Mouse (Mus musculus): Measurements from ENCODE around the gene Chd6. TPM values are rescaled to one million over a fixed set of nuclear protein-coding genes. Genes with fewer than 3 reads are reported as not detected.
"Not testable (repeated sequence)": the region's sequence is repeated elsewhere in the genome, so short reads cannot be mapped to it uniquely, and the experiment has no call there.

Chd6 gene
- polyA plus RNA-seq, 1 experiment from 2014 or later: 8.3 TPM

DNA sequence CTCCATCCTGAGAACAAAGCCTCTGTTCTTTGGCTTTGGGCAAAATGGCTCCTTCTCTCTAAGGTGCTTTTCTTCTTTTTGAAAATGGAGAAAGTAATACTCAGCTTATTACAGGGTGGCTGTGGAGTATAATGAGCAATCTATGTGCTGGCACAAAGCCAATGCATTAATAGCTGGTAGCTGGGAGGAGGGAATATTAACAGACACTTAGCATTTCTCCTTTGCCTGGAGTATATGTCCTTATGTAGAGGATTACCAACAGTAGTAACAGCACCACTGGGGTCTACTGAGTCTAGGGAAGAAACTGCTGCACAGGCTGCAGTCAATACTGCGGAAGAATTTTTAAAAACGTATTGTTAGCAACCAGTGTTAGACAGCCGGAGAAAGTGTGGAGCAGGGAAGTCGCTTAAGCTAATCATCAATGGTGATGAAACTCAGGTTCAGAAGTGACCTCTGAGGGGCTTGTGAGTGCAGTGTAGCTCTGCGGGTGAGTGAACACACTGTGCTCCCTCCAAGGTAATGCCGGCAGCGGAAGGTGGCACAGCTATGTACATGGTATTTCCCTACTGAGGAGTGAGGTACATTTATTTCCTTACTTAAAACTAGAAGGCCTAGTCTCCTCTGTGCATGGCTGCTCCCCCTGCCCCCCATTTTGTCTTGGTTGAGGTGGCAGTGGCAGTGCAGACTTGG lies 136.6 kb downstream of the Chd6 start:
- Histone ChIP-seq H3K27ac (no peak overlapping the region), H3K9me3 (replicated peaks) (no peaks in the 10 kb centered on the region), H3K4me1 (no peaks in the 10 kb centered on the region), H3K36me3 (peaks cover 67% of the 10 kb centered on the region), H3K4me2 (no peak overlapping the region), H3K9ac (no peak overlapping the region), H3K4me3 (no peak overlapping the region), H3K27me3 (replicated peaks) (no peaks in the 10 kb centered on the region)
- no peak for ATAC-seq
- WGBS (ENCODE audit: insufficient replicate concordance): 82% methylated on average over 7 of the region's 7 CpGs

- ATAC-seq: no peak
- Histone ChIP-seq H3K4me1 (no peaks in the 10 kb centered on the region), H3K36me3 (peaks cover 60% of the 10 kb centered on the region)
These were observed 146.7 kb downstream of the Chd6 start for GRCm38 (mm10) chr2:160962149-160962548.

DNA sequence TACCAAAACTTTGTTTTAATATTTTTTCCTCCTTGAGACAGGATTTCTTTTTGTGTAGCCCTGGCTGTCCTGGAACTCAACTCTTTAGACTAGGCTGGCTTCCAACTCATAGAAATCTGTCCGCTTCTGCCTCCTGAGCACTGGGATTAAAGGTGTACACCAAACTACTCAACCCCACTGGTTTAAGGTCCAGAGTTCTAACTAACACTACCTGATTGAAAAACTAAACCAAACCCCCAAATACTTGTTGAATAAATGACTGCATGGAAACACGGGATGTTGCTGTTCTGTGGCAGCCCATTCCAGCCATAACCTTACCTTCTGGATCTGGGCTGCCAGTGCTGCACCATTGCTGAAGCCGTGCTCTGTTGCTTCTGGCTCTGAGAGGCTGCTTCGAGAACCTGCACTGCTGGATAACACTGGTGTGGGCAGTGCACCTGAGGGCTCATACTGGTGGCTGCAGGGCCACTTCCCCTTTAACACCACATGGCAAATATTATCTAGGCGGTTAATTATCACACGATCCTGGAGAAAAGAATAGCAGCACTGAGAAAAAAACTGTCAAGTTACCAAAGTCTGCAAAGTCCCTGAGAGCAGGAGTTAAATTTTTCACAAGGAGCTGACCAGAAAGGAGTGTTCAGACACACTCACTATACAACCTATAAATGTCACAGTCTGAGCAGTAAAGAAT lies 147.8 kb downstream of the Chd6 start:
- ATAC-seq: no peak
- Histone ChIP-seq H3K9ac (no peak overlapping the region), H3K4me2 (no peak overlapping the region), H3K4me3 (no peak overlapping the region), H3K9me3 (replicated peaks) (no peaks in the 10 kb centered on the region), H3K27ac (no peak overlapping the region), H3K36me3 (peaks cover 59% of the 10 kb centered on the region), H3K4me1 (no peaks in the 10 kb centered on the region), H3K27me3 (replicated peaks) (no peaks in the 10 kb centered on the region)
- 63% methylated on average over 6 of the region's 6 CpGs for WGBS (ENCODE audit: insufficient replicate concordance)

More at GRCm38 (mm10) chr2:160962149-160962548, 146.7 kb downstream of the Chd6 start:
- Histone ChIP-seq H3K4me2 (no peak overlapping the region), H3K27ac (no peak overlapping the region), H3K27me3 (replicated peaks) (no peaks in the 10 kb centered on the region), H3K9me3 (replicated peaks) (no peaks in the 10 kb centered on the region), H3K4me3 (no peak overlapping the region), H3K9ac (no peak overlapping the region)
- WGBS (ENCODE audit: insufficient replicate concordance): 88% methylated on average over 1 of the region's 1 CpGs

DNA sequence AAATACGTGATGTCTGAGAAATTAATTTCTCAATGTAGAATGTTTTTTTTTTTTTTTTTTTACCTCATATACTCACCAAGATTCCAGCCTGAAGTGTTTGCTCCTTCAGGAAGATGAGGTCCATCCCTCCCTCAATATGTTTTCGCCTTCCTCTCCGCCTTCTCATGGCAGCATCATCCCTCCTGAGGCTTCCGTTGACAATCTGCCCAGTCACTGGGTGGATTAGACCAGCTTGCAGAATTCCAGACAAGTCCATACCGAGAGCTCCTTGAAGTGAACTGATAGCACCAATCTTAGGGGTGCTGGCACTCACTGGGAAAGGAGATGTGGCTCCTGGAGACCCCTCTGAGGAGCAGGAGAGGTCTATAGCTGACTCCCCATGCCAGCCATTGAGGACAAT lies 149.0 kb downstream of the Chd6 start:
- H3K9me3 ChIP-seq (replicated peaks): no peaks in the 10 kb centered on the region
- 82% methylated on average over 5 of the region's 5 CpGs for WGBS (ENCODE audit: insufficient replicate concordance)

GRCm38 (mm10) chr2:160958737-160959136 lies 150.1 kb downstream of the Chd6 start:
- H3K9ac ChIP-seq: no peak overlapping the region
- H3K4me2 ChIP-seq: no peak overlapping the region
- no peak overlapping the region for H3K27ac ChIP-seq
- H3K4me1 ChIP-seq: no peaks in the 10 kb centered on the region
- 81% methylated on average over 5 of the region's 5 CpGs for WGBS (ENCODE audit: insufficient replicate concordance)
- H3K4me3 ChIP-seq: no peak overlapping the region
- H3K9me3 ChIP-seq (replicated peaks): no peaks in the 10 kb centered on the region
- H3K36me3 ChIP-seq: peaks cover 65% of the 10 kb centered on the region
- ATAC-seq: no peak
- H3K27me3 ChIP-seq (replicated peaks): no peaks in the 10 kb centered on the region

More for the DNA sequence above, 149.0 kb downstream of the Chd6 start:
- peaks cover 57% of the 10 kb centered on the region for H3K36me3 ChIP-seq
- no peaks in the 10 kb centered on the region for H3K27me3 ChIP-seq (replicated peaks)
- no peak for ATAC-seq
- no peaks in the 10 kb centered on the region for H3K4me1 ChIP-seq
- no peak overlapping the region for H3K4me3 ChIP-seq
- H3K4me2 ChIP-seq: no peak overlapping the region
- H3K9ac ChIP-seq: no peak overlapping the region
- no peak overlapping the region for H3K27ac ChIP-seq

GRCm38 (mm10) chr2:160957801-160958200 lies 151.1 kb downstream of the Chd6 start:
- H3K27me3 ChIP-seq (replicated peaks); H3K4me2 ChIP-seq; H3K27ac ChIP-seq; H3K9me3 ChIP-seq (replicated peaks); H3K4me1 ChIP-seq; ATAC-seq; H3K4me3 ChIP-seq; H3K9ac ChIP-seq: not testable (repeated sequence)
- peaks cover 68% of the 10 kb centered on the region for H3K36me3 ChIP-seq

- not testable (repeated sequence) for H3K4me3 ChIP-seq; ATAC-seq; H3K4me2 ChIP-seq; H3K9ac ChIP-seq; H3K27ac ChIP-seq; H3K27me3 ChIP-seq (replicated peaks); H3K9me3 ChIP-seq (replicated peaks); H3K4me1 ChIP-seq
- peaks cover 66% of the 10 kb centered on the region for H3K36me3 ChIP-seq
These were observed 151.6 kb downstream of the Chd6 start for GRCm38 (mm10) chr2:160957307-160957706.

DNA sequence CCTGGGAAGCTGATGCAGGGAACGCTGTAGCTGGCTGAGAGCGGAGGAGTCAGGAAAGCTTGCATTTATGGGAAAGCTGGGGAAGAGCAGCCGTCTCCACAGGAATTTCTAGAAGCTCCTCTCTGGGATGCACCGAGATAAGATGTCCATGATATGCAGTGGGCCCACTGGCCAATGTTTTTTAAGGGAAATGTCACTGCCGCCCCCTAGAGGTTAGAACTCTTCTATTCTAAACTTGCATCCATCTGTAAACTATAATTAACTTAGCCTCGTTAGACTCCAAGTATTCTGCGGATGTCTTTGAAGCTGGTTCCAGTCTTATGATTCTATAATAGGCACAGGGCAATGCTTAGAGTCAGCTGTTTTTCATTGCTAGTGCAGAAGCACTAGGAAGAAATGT lies 153.5 kb downstream of the Chd6 start:
- Histone ChIP-seq H3K4me3 (no peak overlapping the region), H3K27me3 (replicated peaks) (no peaks in the 10 kb centered on the region), H3K36me3 (peaks cover 68% of the 10 kb centered on the region), H3K4me1 (no peaks in the 10 kb centered on the region), H3K9me3 (replicated peaks) (no peaks in the 10 kb centered on the region), H3K27ac (no peak overlapping the region), H3K9ac (no peak overlapping the region), H3K4me2 (no peak overlapping the region)
- ATAC-seq: no peak
- WGBS (ENCODE audit: insufficient replicate concordance): 70% methylated on average over 7 of the region's 7 CpGs

DNA sequence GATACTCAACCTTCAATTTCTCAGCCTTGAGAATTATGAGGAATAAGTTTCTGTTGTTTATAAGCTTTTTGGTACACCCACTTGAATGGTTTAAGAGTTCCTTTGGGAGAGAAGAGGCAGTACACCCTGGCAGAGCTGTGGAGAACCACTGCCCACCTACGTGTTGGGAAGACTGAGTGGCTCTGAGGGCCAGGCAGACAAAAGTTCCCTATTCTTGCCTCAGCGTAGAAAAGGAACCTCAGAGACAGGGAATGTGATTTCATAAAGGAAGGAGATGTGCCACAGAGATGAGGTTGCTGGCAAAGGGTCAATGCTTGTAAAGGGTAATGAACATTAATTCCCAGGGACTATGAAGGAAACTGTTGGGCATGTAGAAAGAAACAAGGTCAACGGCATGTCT lies 154.3 kb downstream of the Chd6 start:
- Histone ChIP-seq H3K36me3 (peaks cover 69% of the 10 kb centered on the region), H3K9me3 (replicated peaks) (no peaks in the 10 kb centered on the region), H3K4me3 (no peak overlapping the region), H3K27me3 (replicated peaks) (no peaks in the 10 kb centered on the region), H3K27ac (no peak overlapping the region), H3K4me1 (no peaks in the 10 kb centered on the region), H3K4me2 (no peak overlapping the region), H3K9ac (no peak overlapping the region)
- WGBS (ENCODE audit: insufficient replicate concordance): 84% methylated on average over 3 of the region's 3 CpGs
- no peak for ATAC-seq

- H3K9me3 ChIP-seq (replicated peaks): no peaks in the 10 kb centered on the region
- H3K27me3 ChIP-seq (replicated peaks): no peaks in the 10 kb centered on the region
- H3K36me3 ChIP-seq: peaks cover 76% of the 10 kb centered on the region
- H3K4me3 ChIP-seq: no peak overlapping the region
- no peaks in the 10 kb centered on the region for H3K4me1 ChIP-seq
- no peak overlapping the region for H3K4me2 ChIP-seq
- WGBS (ENCODE audit: insufficient replicate concordance): 71% methylated on average over 7 of the region's 7 CpGs
- no peak overlapping the region for H3K27ac ChIP-seq
- no peak overlapping the region for H3K9ac ChIP-seq
- ATAC-seq: no peak; the same call in 1 of the 2 replicates
These were observed 155.6 kb downstream of the Chd6 start for GRCm38 (mm10) chr2:160953131-160953873.

- H3K4me1 ChIP-seq: no peaks in the 10 kb centered on the region
- no peak overlapping the region for H3K27ac ChIP-seq
- H3K36me3 ChIP-seq: peaks cover 74% of the 10 kb centered on the region
- no peak for ATAC-seq
- WGBS (ENCODE audit: insufficient replicate concordance): 70% methylated on average over 4 of the region's 4 CpGs
- no peak overlapping the region for H3K4me2 ChIP-seq
- H3K27me3 ChIP-seq (replicated peaks): no peaks in the 10 kb centered on the region
- H3K4me3 ChIP-seq: no peak overlapping the region
- H3K9me3 ChIP-seq (replicated peaks): no peaks in the 10 kb centered on the region
- H3K9ac ChIP-seq: no peak overlapping the region
These were observed 157.3 kb downstream of the Chd6 start for GRCm38 (mm10) chr2:160951595-160951994.

GRCm38 (mm10) chr2:160942443-160942842 lies 166.4 kb downstream of the Chd6 start:
- ATAC-seq: no peak
- Histone ChIP-seq H3K9ac (no peak overlapping the region), H3K4me3 (no peak overlapping the region), H3K36me3 (no peaks in the 10 kb centered on the region; the same call in none of the 2 replicates), H3K4me1 (no peaks in the 10 kb centered on the region), H3K27me3 (replicated peaks) (no peaks in the 10 kb centered on the region), H3K27ac (no peak overlapping the region), H3K4me2 (no peak overlapping the region), H3K9me3 (replicated peaks) (no peaks in the 10 kb centered on the region)
- WGBS (ENCODE audit: insufficient replicate concordance): 57% methylated on average over 3 of the region's 3 CpGs

Data from liver, embryonic 12.5 days (tissue).